Mouse (Mus musculus) heart, adult 18-20 months (tissue): Measurements from ENCODE around the gene Akap6. TPM values are rescaled to one million over a fixed set of nuclear protein-coding genes. Genes with fewer than 3 reads are reported as not detected.

Experiments
- DNase-seq, 2 experiments: peaks; one replicate each; pipeline ENCODE4 v3.0.0; 2021 to 2022; ENCODE audit warnings: mixed read lengths in 1 of 2
- total RNA-seq, 2 experiments: library from RNA; stranded (reverse); gene quantifications; 2 replicates each; pipeline ENCODE4 v1.2.3; 2021

Gene Akap6
- total RNA-seq, 2 experiments from 2014 or later, result 103 to 105 TPM

GRCm38 (mm10) chr12:53033404-53033913 lies 334.3 kb downstream of the Akap6 start:
- DNase-seq, result peak; percentile 63 to 69

- DNase-seq, result no peak
Observed at GRCm38 (mm10) chr12:53040634-53041033, 341.5 kb downstream of the Akap6 start.

GRCm38 (mm10) chr12:53042739-53043138 lies 343.6 kb downstream of the Akap6 start:
- DNase-seq, result peak; percentile 3 to 45

DNA sequence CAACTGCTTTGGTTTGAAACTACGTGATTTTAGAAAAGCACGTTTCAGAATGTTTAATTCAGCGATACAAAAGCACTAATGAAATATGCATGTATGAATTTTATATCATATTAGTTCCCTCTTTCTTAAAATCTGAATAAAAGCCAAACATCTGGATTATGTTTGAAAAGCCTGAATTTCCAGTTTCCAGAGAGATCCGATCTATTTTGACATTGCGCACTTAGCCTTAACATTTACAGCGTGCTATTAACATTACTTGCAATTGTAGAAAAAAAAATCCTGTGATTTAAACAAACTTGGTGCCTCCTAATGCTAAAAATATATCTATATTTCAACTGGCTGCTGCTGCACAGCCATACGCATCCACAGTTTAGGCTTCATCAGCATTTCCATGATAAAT lies 358.4 kb downstream of the Akap6 start:
- no peak for DNase-seq

- no peak for DNase-seq
Observed at GRCm38 (mm10) chr12:53060903-53061302, 361.7 kb downstream of the Akap6 start.

- no peak for DNase-seq
Observed at GRCm38 (mm10) chr12:53061466-53062124, 362.4 kb downstream of the Akap6 start.

DNA sequence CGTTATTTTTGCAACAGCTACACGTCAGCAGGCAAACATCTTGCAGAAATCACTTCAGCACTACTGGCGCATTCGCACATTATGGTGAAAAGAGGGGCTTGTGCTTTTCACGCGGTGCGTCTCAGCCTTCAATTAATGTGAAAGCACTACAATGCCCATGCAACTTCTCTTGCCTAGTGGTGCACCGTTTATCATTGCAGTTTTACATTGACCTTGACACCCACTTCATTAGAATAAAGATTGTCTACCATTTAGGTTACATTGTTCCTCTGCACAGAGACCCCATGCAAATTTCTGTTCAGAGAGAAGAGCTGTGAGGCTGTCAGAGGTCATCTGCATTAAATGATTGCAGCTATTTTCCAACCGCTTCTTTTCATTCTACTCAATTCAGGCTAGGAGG lies 363.8 kb downstream of the Akap6 start:
- no peak for DNase-seq

DNA sequence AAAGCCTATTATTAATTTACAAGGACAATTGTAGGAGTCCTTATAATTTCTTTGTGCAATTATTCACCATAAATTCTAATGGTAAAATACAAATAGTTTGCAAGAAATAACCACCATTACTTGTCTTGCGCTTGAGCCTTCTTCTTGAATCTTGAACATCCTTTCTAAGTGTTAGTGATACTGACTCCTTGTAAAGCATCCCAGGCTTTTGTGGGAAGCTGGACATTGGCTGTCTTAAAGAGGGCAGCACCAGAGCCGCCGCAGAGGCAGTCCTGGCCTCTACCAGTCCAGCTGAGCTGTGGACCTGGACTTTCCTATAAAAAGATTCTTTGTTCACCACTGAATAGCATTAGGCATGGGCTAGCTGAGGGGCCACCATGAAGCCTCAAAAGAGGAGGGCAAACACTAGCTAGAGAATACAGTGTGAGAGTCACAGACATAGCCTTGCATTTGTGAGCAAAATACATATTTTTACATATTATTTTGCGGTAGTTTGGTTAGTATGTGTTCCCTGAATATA lies 365.1 kb downstream of the Akap6 start:
- no peak for DNase-seq

- DNase-seq, result no peak
Observed at GRCm38 (mm10) chr12:53065031-53065785, 366.0 kb downstream of the Akap6 start.

GRCm38 (mm10) chr12:53066321-53066720 lies 367.1 kb downstream of the Akap6 start:
- no peak for DNase-seq

DNA sequence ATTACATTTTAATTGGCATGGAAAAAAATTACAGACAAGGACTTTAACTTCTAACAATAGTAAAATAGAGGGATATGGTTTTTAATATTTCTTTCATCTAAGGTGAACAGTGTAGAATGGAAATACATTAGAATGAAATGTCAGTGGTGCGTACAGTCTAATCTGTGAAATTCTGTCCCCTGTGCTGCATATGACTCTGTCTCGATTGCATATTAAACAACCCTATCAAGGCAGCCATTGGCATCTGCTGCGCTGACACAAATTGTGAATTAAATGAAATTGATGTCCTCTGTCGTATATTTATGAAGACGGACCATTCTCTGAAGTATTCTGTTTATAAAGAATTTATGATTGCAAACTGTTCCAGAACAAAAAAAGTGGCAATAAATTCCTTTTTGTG lies 371.7 kb downstream of the Akap6 start:
- DNase-seq, result no peak

DNA sequence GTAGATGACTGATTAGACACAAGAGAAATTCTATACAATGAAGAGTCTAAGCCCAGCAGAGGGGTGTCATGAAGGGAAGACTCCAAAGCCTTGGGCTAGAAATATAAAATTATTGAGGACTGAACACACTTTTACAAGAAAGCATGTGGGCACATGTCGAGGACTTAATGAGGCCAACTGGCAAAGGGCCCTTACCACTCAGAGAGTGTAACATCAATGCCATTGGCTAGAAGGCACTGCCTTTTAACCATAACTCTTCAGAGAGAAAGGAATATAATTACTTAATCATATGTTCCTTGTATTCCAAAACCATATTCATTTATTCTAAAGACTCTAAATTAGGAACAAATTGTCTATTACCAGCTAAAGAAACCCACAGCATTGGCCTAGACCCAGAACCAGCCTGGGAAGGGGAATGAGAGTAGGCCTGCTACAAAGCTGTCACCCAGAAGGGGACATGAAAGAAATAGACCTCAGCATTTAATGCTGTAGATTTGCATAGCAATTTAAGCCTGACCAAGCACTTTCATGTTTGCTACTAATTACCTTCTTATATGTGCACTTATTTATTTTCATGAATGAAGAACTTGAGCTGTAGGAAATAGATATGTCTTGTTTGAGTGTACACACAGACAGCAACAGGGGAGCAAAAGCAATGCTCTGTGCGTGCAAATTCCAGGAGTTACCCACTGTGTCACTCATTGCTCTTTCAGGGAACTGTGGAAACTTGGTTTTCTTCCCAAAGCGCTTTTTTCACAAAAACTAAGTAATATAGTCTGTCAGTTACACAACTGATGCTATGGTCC lies 377.6 kb downstream of the Akap6 start:
- DNase-seq, result no peak

GRCm38 (mm10) chr12:53085789-53086188 lies 386.6 kb downstream of the Akap6 start:
- no peak for DNase-seq

- no peak for DNase-seq
Observed at GRCm38 (mm10) chr12:53112276-53112675, 413.1 kb downstream of the Akap6 start.

- no peak for DNase-seq
Observed at GRCm38 (mm10) chr12:53119352-53119751, 420.2 kb downstream of the Akap6 start.

GRCm38 (mm10) chr12:53124131-53124530 lies 424.9 kb downstream of the Akap6 start:
- peak; percentile 71 to 77 for DNase-seq

DNA sequence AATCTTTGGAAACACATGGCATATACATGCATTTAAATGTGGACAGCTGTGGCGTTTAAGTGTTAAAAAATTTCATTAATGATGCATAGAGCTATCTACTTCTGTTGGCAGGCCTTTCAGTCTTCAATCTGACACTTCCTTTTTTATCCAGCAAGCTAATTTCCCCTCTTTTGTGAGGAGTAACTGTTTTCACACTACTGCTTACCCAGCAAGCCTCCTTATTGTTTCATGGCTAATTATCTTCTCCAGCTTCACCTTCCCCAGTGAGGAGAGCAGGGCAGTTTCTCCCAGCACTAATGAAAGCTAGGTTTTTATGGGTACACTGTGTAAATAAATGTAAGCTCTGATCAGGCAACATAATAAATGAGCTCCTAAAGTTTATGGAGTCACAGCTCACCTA lies 425.5 kb downstream of the Akap6 start:
- no peak for DNase-seq

DNA sequence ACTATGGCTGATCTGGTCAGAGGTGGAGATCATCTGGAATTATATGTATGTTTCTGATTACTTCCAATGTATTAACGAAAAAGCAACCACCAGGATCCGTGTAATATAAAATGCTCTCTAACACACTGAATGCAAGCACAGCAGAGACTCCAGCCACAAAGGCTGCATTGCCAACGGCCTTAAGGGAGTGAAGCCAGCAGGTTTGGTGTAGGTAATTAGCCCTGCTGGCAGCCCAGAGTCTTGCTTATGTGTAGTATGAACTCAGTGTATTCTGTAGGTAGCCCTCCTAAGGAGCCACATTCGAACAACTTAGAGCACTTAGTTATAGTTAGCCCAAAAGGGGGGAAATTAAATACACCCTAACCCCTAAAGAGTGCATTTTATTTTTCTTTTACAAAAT lies 426.1 kb downstream of the Akap6 start:
- no peak for DNase-seq

- DNase-seq, result no peak
Observed at GRCm38 (mm10) chr12:53134196-53134595, 435.0 kb downstream of the Akap6 start.

DNA sequence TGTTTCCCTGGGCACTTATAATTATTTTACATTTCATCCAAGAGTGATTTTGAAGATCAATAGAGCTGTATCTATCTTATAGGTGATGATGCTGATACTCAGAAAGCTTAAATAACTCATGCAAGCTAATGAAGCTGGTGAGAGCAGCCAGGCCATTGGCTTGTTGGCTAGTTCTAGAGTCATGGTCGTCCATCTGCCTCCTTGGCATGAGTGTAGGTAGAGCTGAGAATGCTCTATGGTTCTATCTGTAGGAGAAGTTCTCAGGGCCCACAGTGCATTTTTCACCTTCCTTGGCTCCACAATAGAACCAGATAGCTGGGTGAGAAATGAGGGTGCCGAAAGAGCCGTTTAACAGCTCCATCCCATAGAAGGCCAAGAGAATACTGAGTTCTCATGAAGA lies 438.1 kb downstream of the Akap6 start:
- no peak for DNase-seq

DNA sequence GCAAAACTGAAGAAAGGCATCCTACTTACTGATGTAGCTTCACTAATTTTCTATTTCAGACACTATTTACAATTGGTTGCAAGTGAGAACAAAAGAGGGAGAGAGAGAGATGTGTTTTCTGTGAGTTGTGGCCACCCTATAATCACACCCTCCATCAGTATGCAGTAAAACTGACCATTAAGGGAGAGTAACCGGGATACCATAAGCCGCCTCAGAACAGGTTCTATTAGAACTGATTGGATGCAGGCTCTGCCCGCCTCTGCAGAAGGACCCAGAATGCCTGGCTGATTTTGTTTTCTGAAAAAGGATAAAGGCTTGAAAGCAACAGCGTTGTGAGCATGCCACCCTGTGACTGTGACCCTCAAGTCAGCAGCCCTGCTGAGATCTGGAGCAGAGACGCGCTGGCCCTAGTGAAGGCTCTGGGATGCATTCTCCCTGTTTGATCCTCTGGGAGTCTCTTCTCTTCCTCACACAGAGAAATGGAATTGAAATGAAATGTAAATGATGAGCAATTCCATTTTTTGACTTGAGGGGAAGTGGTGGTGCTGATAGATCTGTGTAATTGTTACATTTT lies 445.0 kb downstream of the Akap6 start:
- DNase-seq, result no peak

- no peak for DNase-seq
Observed at GRCm38 (mm10) chr12:53144760-53145159, 445.6 kb downstream of the Akap6 start.
